Mouse (Mus musculus): Measurements from ENCODE around the gene Loxl1. TPM values are rescaled to one million over a fixed set of nuclear protein-coding genes. Genes with fewer than 3 reads are reported as not detected.

Loxl1 gene
- polyA plus RNA-seq, 1 experiment from 2014 or later, result not detected

- 74% methylated on average over 4 of the region's 4 CpGs for WGBS (ENCODE audit: missing documents)
- H3K79me2 ChIP-seq (ENCODE audit: inconsistent target), result no peaks in the 10 kb centered on the region
- no peak overlapping the region for H3K4me3 ChIP-seq (ENCODE audit: inconsistent target)
- no peaks in the 10 kb centered on the region for H3K36me3 ChIP-seq (ENCODE audit: inconsistent target)
- no peak overlapping the region for H3K27ac ChIP-seq
Observed at GRCm38 (mm10) chr9:58297961-58298477, 15.0 kb downstream of the Loxl1 start.

GRCm38 (mm10) chr9:58297065-58297464 lies 15.9 kb downstream of the Loxl1 start:
- Histone ChIP-seq H3K4me3 (ENCODE audit: inconsistent target) (no peak overlapping the region), H3K36me3 (ENCODE audit: inconsistent target) (no peaks in the 10 kb centered on the region), H3K27ac (no peak overlapping the region), H3K79me2 (ENCODE audit: inconsistent target) (no peaks in the 10 kb centered on the region)
- 91% methylated on average over 6 of the region's 6 CpGs for WGBS (ENCODE audit: missing documents)

- WGBS (ENCODE audit: missing documents), result 78% methylated on average over 9 of the region's 9 CpGs
- Histone ChIP-seq H3K79me2 (ENCODE audit: inconsistent target) (no peaks in the 10 kb centered on the region), H3K36me3 (ENCODE audit: inconsistent target) (no peaks in the 10 kb centered on the region), H3K4me3 (ENCODE audit: inconsistent target) (no peak overlapping the region), H3K27ac (no peak overlapping the region)
Observed at GRCm38 (mm10) chr9:58295766-58296361, 17.1 kb downstream of the Loxl1 start.

GRCm38 (mm10) chr9:58295345-58295744 lies 17.6 kb downstream of the Loxl1 start:
- WGBS (ENCODE audit: missing documents), result 97% methylated on average over 3 of the region's 3 CpGs
- no peak overlapping the region for H3K4me3 ChIP-seq (ENCODE audit: inconsistent target)
- H3K79me2 ChIP-seq (ENCODE audit: inconsistent target), result no peaks in the 10 kb centered on the region
- no peak overlapping the region for H3K27ac ChIP-seq
- no peaks in the 10 kb centered on the region for H3K36me3 ChIP-seq (ENCODE audit: inconsistent target)

GRCm38 (mm10) chr9:58294527-58294926 lies 18.5 kb downstream of the Loxl1 start:
- H3K36me3 ChIP-seq (ENCODE audit: inconsistent target), result no peaks in the 10 kb centered on the region
- H3K4me3 ChIP-seq (ENCODE audit: inconsistent target), result no peak overlapping the region
- no peaks in the 10 kb centered on the region for H3K79me2 ChIP-seq (ENCODE audit: inconsistent target)
- no peak overlapping the region for H3K27ac ChIP-seq
- 87% methylated on average over 7 of the region's 7 CpGs for WGBS (ENCODE audit: missing documents)

- no peaks in the 10 kb centered on the region for H3K79me2 ChIP-seq (ENCODE audit: inconsistent target)
- H3K36me3 ChIP-seq (ENCODE audit: inconsistent target), result no peaks in the 10 kb centered on the region
- no peak overlapping the region for H3K4me3 ChIP-seq (ENCODE audit: inconsistent target)
- no peak overlapping the region for H3K27ac ChIP-seq
- whole genome bisulfite sequencing (ENCODE audit: missing documents), result 44% methylated on average over 2 of the region's 2 CpGs
Observed at GRCm38 (mm10) chr9:58289901-58290300, 23.1 kb downstream of the Loxl1 start.

GRCm38 (mm10) chr9:58289090-58289489 lies 23.9 kb downstream of the Loxl1 start:
- Histone ChIP-seq H3K4me3 (ENCODE audit: inconsistent target) (no peak overlapping the region), H3K36me3 (ENCODE audit: inconsistent target) (no peaks in the 10 kb centered on the region), H3K79me2 (ENCODE audit: inconsistent target) (no peaks in the 10 kb centered on the region), H3K27ac (no peak overlapping the region)
- 79% methylated on average over 1 of the region's 1 CpGs for WGBS (ENCODE audit: missing documents)

- Histone ChIP-seq H3K4me3 (ENCODE audit: inconsistent target) (no peak overlapping the region), H3K79me2 (ENCODE audit: inconsistent target) (no peaks in the 10 kb centered on the region), H3K27ac (no peak overlapping the region), H3K36me3 (ENCODE audit: inconsistent target) (no peaks in the 10 kb centered on the region)
- WGBS (ENCODE audit: missing documents), result 93% methylated on average over 7 of the region's 7 CpGs
Observed at GRCm38 (mm10) chr9:58283431-58283830, 29.6 kb downstream of the Loxl1 start.

- no peaks in the 10 kb centered on the region for H3K79me2 ChIP-seq (ENCODE audit: inconsistent target)
- H3K4me3 ChIP-seq (ENCODE audit: inconsistent target), result no peak overlapping the region
- no peak overlapping the region for H3K27ac ChIP-seq
- WGBS (ENCODE audit: missing documents), result 52% methylated on average over 3 of the region's 3 CpGs
- no peaks in the 10 kb centered on the region for H3K36me3 ChIP-seq (ENCODE audit: inconsistent target)
Observed at GRCm38 (mm10) chr9:58281597-58281996, 31.4 kb downstream of the Loxl1 start.

GRCm38 (mm10) chr9:58280259-58281109 lies 32.5 kb downstream of the Loxl1 start:
- 38% methylated on average over 9 of the region's 9 CpGs for WGBS (ENCODE audit: missing documents)
- H3K4me3 ChIP-seq (ENCODE audit: inconsistent target), result no peak overlapping the region
- H3K79me2 ChIP-seq (ENCODE audit: inconsistent target), result no peaks in the 10 kb centered on the region
- no peaks in the 10 kb centered on the region for H3K36me3 ChIP-seq (ENCODE audit: inconsistent target)
- H3K27ac ChIP-seq, result no peak overlapping the region

GRCm38 (mm10) chr9:58279780-58280179 lies 33.2 kb downstream of the Loxl1 start:
- H3K79me2 ChIP-seq (ENCODE audit: inconsistent target), result no peaks in the 10 kb centered on the region
- H3K36me3 ChIP-seq (ENCODE audit: inconsistent target), result no peaks in the 10 kb centered on the region
- H3K27ac ChIP-seq, result no peak overlapping the region
- WGBS (ENCODE audit: missing documents), result 80% methylated on average over 5 of the region's 5 CpGs
- H3K4me3 ChIP-seq (ENCODE audit: inconsistent target), result no peak overlapping the region

- Histone ChIP-seq H3K27ac (no peak overlapping the region), H3K4me3 (ENCODE audit: inconsistent target) (no peak overlapping the region), H3K36me3 (ENCODE audit: inconsistent target) (no peaks in the 10 kb centered on the region), H3K79me2 (ENCODE audit: inconsistent target) (no peaks in the 10 kb centered on the region)
- WGBS (ENCODE audit: missing documents), result 87% methylated on average over 4 of the region's 4 CpGs
Observed at GRCm38 (mm10) chr9:58278821-58279723, 33.9 kb downstream of the Loxl1 start.

- no peaks in the 10 kb centered on the region for H3K79me2 ChIP-seq (ENCODE audit: inconsistent target)
- H3K4me3 ChIP-seq (ENCODE audit: inconsistent target), result no peak overlapping the region
- no peaks in the 10 kb centered on the region for H3K36me3 ChIP-seq (ENCODE audit: inconsistent target)
- no peak overlapping the region for H3K27ac ChIP-seq
- 100% methylated on average over 4 of the region's 4 CpGs for WGBS (ENCODE audit: missing documents)
Observed at GRCm38 (mm10) chr9:58278313-58278712, 34.7 kb downstream of the Loxl1 start.

- peak overlapping the region; percentile 97 for H3K27ac ChIP-seq
- H3K79me2 ChIP-seq (ENCODE audit: inconsistent target), result no peaks in the 10 kb centered on the region
- WGBS (ENCODE audit: missing documents), result 60% methylated on average over 5 of the region's 5 CpGs
- H3K36me3 ChIP-seq (ENCODE audit: inconsistent target), result no peaks in the 10 kb centered on the region
- H3K4me3 ChIP-seq (ENCODE audit: inconsistent target), result no peak overlapping the region
Observed at GRCm38 (mm10) chr9:58276346-58276745, 36.6 kb downstream of the Loxl1 start.
